Mouse (Mus musculus) intestine, postnatal 0 days (tissue): ENCODE data around the gene Nbl1. TPM values are rescaled to one million over a fixed set of nuclear protein-coding genes. Genes with fewer than 3 reads are reported as not detected.

Experiments
- ATAC-seq: fragments of 200-750 bp; cut with Nextera tagmentation; 2 replicates; pipeline ENCODE4 v1.8.0; 2017; ENCODE audit warnings: mild to moderate bottlenecking, moderate TSS enrichment, moderate library complexity
- H3K27ac ChIP-seq: fragments of 300-500 bp; sonication (generic); 2 replicates; pipeline ENCODE4 v1.5.1; 2014; ENCODE audit warnings: mild to moderate bottlenecking, low read depth, low read length, moderate library complexity
- H3K27me3 ChIP-seq: fragments of 300-500 bp; sonication (generic); replicated peaks from 2 replicates; pipeline ENCODE4 v1.6.1; 2014; ENCODE audit warnings: low read length, mixed read lengths; ENCODE audit not compliant: control insufficient read depth, insufficient read depth
- H3K36me3 ChIP-seq: fragments of 300-500 bp; sonication (generic); 2 replicates; pipeline ENCODE4 v1.6.1; 2014; ENCODE audit warnings: mild to moderate bottlenecking, moderate library complexity; ENCODE audit not compliant: control insufficient read depth, insufficient read depth
- H3K4me1 ChIP-seq: fragments of 300-500 bp; sonication (generic); replicated peaks from 2 replicates; pipeline ENCODE4 v1.6.1; 2014; ENCODE audit warnings: antibody characterized with exemption, low read length, mixed read lengths; ENCODE audit not compliant: control insufficient read depth, insufficient read depth
- H3K4me2 ChIP-seq: fragments of 300-500 bp; sonication (generic); replicated peaks from 2 replicates; pipeline ENCODE4 v1.6.1; 2014; ENCODE audit warnings: low read depth, mild to moderate bottlenecking, moderate library complexity
- H3K4me3 ChIP-seq: fragments of 300-500 bp; sonication (generic); 2 replicates; pipeline ENCODE4 v1.5.1; 2014; ENCODE audit warnings: low read depth, low read length
- H3K9ac ChIP-seq: fragments of 300-500 bp; sonication (generic); 2 replicates; pipeline ENCODE4 v1.6.1; 2014; ENCODE audit warnings: mild to moderate bottlenecking, low read depth, low read length
- H3K9me3 ChIP-seq: fragments of 300-500 bp; sonication (generic); 2 replicates; pipeline ENCODE4 v1.6.1; 2016; ENCODE audit warnings: mixed run types; ENCODE audit not compliant: control insufficient read depth
- CTCF ChIP-seq: sonication (generic); IDR thresholded peaks from 2 replicates; pipeline ENCODE4 v1.5.1; 2016; ENCODE audit warnings: low read depth, mild to moderate bottlenecking, control low read depth, antibody characterized with exemption, moderate library complexity
- WGBS: fragments of 180-500 bp; shearing (Covaris S2); extraction: QIAGEN DNeasy Blood & Tissue Kit; methylation state at CpG from one replicate; pipeline ENCODE4 v1.1.7; 2014; 5-methylcytosine and 5-hydroxymethylcytosine counted together
- polyA plus RNA-seq: library from polyadenylated mRNA; unstranded; fragments of >200 nt; fragmentation: Nextera tagmentation; extraction: Ambion mirVana; gene quantifications from 2 replicates; pipeline ENCODE4 v1.2.1, GENCODE M21; 2015

Nbl1 gene
- polyA plus RNA-seq, 1 experiment from 2014 or later: 39.9 TPM

DNA sequence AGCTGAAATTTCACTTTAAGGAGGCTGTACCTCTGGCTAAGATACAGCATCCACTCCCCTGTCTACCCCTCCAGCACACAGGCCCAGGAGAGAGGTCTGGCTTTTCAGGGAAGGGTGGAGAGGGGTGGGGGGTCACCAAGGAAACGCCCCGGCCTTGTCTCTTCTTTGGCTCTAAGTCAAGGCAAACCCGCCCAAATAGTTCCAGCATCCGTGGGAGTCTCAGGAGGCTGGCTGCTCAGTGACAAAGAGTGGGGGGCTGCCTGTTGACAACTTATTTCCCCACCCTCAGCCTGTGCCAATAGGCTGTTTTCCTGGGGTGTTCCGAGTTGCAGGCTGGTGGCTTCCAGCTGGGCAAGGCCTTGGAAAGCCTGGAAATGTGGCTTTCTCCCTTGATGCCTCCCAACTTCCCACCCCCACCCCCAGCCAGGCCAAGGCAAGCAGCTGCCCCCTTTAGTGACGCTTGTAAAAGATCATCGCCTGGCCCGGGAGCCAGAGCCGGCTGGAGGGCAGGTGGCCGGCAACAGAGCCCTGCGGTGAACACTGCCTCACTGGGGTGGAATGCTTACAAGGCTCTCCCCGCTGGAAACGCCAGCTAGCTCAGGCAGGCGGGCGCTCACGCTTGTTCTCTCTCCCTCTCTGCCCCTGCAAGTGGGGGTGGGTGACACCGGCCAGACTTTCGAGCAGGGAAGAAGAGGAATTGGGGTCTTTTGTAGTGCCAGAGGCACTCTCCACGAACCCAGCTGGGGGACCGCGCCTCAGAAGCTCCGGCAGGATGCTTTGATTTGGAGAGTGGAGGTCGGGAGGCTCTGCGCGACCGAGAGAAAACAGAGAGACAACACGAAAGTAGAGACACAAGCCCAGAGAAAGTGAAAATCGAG is 1.1 kb downstream of the Nbl1 start:
- Histone ChIP-seq H3K4me2 (peak overlapping the region; percentile 93), H3K4me3 (peak overlapping the region; percentile 65), H3K36me3 (no peaks in the 10 kb centered on the region; the same call in 1 of the 2 replicates), H3K9me3 (no peaks in the 10 kb centered on the region), H3K4me1 (peaks cover 8% of the 10 kb centered on the region; the same call in 1 of the 2 replicates), H3K9ac (peak overlapping the region; percentile 64; the same call in 1 of the 2 replicates), H3K27ac (no peak overlapping the region), H3K27me3 (0 out of 2 replicates have a peak, but pooled peaks cover 17% of the 10 kb centered on the region)
- ATAC-seq: no peak
- WGBS: 18% methylated on average over 28 of the region's 28 CpGs
- TF ChIP-seq CTCF: no peak

DNA sequence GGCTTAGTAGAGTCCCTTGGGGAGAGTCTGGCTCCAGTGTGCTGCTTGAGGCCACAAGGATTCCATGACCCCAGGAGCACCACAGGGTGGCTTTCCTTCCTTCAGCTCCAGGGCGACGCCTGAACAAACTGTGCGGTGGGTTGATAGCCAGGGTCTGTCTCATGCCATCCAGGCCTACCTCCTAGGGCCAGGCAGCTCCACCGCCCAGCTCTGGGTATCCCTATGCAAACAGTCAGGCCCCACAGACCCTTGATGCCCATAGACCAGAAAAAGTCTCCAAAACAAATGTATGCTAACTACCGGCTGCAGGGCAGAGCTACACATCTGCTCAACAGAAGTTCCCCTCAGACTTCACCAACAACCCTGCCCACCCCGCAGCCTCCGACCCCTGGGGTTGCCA is 1.7 kb downstream of the Nbl1 start:
- H3K4me1 ChIP-seq: peaks cover 8% of the 10 kb centered on the region; the same call in 1 of the 2 replicates
- no peaks in the 10 kb centered on the region; the same call in 1 of the 2 replicates for H3K36me3 ChIP-seq
- peak overlapping the region; percentile 15 for H3K4me3 ChIP-seq
- ATAC-seq: no peak
- H3K27me3 ChIP-seq: 0 out of 2 replicates have a peak, but pooled peaks cover 17% of the 10 kb centered on the region
- peak overlapping the region; percentile 93 for H3K4me2 ChIP-seq
- H3K27ac ChIP-seq: no peak overlapping the region
- no peaks in the 10 kb centered on the region for H3K9me3 ChIP-seq
- WGBS: 60% methylated on average over 7 of the region's 7 CpGs
- no peak for TF ChIP-seq CTCF
- H3K9ac ChIP-seq: no peak overlapping the region

DNA sequence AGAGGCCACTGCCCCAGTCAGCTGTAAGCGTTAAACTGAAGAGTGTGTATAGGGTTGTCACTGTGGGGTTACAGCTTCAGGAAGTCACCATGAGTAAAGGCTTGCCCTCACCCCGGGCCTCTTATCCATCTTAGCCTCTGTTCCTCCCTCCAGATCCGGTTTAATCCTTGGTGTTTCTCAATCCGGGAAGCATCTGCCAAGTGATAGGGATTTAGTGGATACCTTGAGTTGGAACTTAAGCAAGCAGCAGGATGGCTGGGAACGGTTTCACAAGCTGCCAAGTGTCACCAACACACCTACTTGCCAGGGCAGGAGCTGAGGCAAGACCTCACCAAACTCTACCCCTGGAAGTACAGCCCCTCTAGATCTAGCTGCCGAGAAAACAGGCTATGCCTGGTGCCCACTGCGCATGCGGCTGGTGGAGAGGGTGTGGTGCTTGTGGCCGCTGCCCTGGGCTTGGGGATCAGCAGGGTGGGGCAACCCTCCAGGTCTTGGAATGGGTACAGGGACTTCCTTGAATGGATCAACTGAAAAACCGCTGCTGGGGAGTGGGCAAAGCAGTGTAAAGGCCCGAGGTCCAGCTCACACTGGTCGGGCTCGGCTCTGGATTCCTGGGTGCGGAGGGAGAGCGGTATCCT is 2.4 kb downstream of the Nbl1 start:
- no peak for ATAC-seq
- H3K9ac ChIP-seq: peak overlapping the region; percentile 28; the same call in 1 of the 2 replicates
- H3K9me3 ChIP-seq: no peaks in the 10 kb centered on the region
- H3K4me1 ChIP-seq: peaks cover 7% of the 10 kb centered on the region; the same call in 1 of the 2 replicates
- TF ChIP-seq CTCF: no peak
- whole genome bisulfite sequencing: 44% methylated on average over 15 of the region's 15 CpGs
- H3K27ac ChIP-seq: no peak overlapping the region
- H3K4me2 ChIP-seq: peak overlapping the region; percentile 93
- no peak overlapping the region for H3K4me3 ChIP-seq
- 0 out of 2 replicates have a peak, but pooled peaks cover 17% of the 10 kb centered on the region for H3K27me3 ChIP-seq
- no peaks in the 10 kb centered on the region; the same call in 1 of the 2 replicates for H3K36me3 ChIP-seq

DNA sequence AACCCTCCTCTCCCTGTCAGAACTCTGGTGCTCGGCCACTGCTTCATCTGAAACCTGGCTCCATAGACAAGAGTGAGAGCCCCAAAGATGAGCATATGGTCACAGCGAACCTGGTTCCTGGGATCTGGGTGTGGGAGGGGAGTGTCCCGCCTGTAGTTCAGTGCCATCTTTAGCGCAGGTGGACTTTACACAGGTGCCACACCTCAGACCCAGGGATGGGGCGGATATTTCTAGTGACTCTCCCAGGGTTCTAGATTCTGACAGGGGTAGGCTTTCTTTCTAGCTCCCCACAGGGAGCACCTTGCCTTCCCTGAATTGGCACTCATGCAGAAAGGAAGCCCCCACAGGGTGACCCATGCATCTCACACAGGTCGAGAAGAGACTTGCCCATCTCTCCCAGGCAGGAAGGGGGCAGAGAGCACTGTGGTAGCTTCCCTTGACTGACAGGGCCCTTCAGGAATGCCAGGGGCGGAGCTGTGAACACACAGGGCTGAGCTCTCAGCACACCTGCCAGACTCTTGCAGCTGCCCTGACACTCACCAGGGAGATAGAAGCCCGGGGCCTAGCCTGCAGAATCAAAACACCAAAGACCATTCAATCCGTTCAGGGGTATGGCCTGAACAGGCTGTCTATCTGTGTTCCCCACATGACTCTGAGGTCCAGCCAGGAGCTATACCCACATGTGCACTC is 3.7 kb downstream of the Nbl1 start:
- ATAC-seq: peak; percentile 69
- Histone ChIP-seq H3K36me3 (no peaks in the 10 kb centered on the region; the same call in 1 of the 2 replicates), H3K9me3 (no peaks in the 10 kb centered on the region), H3K27me3 (0 out of 2 replicates have a peak, but pooled peaks cover 17% of the 10 kb centered on the region), H3K4me3 (no peak overlapping the region), H3K4me2 (0 out of 2 replicates have a peak overlapping the region, but pooled peaks have one; percentile 9), H3K9ac (no peak overlapping the region), H3K4me1 (peaks cover 6% of the 10 kb centered on the region; the same call in 1 of the 2 replicates), H3K27ac (no peak overlapping the region)
- TF ChIP-seq CTCF: no peak; the same call in 1 of the 2 replicates
- WGBS: 28% methylated on average over 9 of the region's 9 CpGs

- Histone ChIP-seq H3K9ac (no peak overlapping the region), H3K36me3 (no peaks in the 10 kb centered on the region; the same call in 1 of the 2 replicates), H3K4me2 (no peak overlapping the region), H3K27ac (no peak overlapping the region), H3K9me3 (no peaks in the 10 kb centered on the region), H3K4me1 (peaks cover 8% of the 10 kb centered on the region; the same call in 1 of the 2 replicates), H3K27me3 (0 out of 2 replicates have a peak, but pooled peaks cover 11% of the 10 kb centered on the region), H3K4me3 (no peak overlapping the region)
- no peak for ATAC-seq
- no peak for TF ChIP-seq CTCF
- 83% methylated on average over 4 of the region's 4 CpGs for WGBS
Measured at GRCm38 (mm10) chr4:139086984-139087383, 5.8 kb downstream of the Nbl1 start.
